ENCODE assay signal across 31 mouse cellular contexts in genomic region chr12:86455009-86455408, GRCm38 (mm10).
"Had no signal": no experiment of that assay in that cellular context is flagged by ENCODE, and none has a peak within 500 bp of the region (broad histone marks: within the 10 kb centered on the region; RNA-seq: fewer than 3 reads in every experiment).

No protein-coding gene starts in this region.

- H3K27ac ChIP-seq: limb, embryonic 10.5 days; limb, embryonic 12.5 days; limb, embryonic 13.5 days; limb, embryonic 15.5 days; liver, embryonic 12.5 days; liver, embryonic 13.5 days; liver, embryonic 14.5 days; liver, embryonic 15.5 days; lung, embryonic 15.5 days; macrophage; midbrain, embryonic 10.5 days; midbrain, embryonic 12.5 days; midbrain, embryonic 13.5 days; midbrain, embryonic 15.5 days had no signal

- ATAC-seq: liver, embryonic 12.5 days; liver, postnatal 0 days; lung, postnatal 0 days; midbrain, embryonic 13.5 days; midbrain, embryonic 15.5 days; midbrain, embryonic 16.5 days had no signal

- H3K36me3 ChIP-seq: limb, embryonic 10.5 days; limb, embryonic 12.5 days; limb, embryonic 13.5 days; limb, embryonic 15.5 days; liver, embryonic 12.5 days; liver, embryonic 13.5 days; liver, embryonic 15.5 days; lung, embryonic 15.5 days; midbrain, embryonic 10.5 days; midbrain, embryonic 12.5 days; midbrain, embryonic 13.5 days; midbrain, embryonic 15.5 days had no signal

- H3K4me2 ChIP-seq: limb, embryonic 12.5 days; limb, embryonic 13.5 days; limb, embryonic 15.5 days; liver, embryonic 11.5 days; liver, embryonic 12.5 days; liver, embryonic 13.5 days; liver, embryonic 15.5 days; lung, embryonic 14.5 days; lung, embryonic 15.5 days; midbrain, embryonic 11.5 days; midbrain, embryonic 12.5 days; midbrain, embryonic 13.5 days; midbrain, embryonic 15.5 days had no signal

- H3K27me3 ChIP-seq: limb, embryonic 12.5 days; limb, embryonic 13.5 days; limb, embryonic 15.5 days; liver, embryonic 12.5 days; liver, embryonic 13.5 days; liver, embryonic 15.5 days; lung, embryonic 15.5 days; midbrain, embryonic 12.5 days; midbrain, embryonic 13.5 days; midbrain, embryonic 15.5 days had no signal

- H3K9ac ChIP-seq: limb, embryonic 12.5 days; limb, embryonic 13.5 days; limb, embryonic 15.5 days; liver, embryonic 12.5 days; liver, embryonic 13.5 days; liver, embryonic 14.5 days; liver, embryonic 15.5 days; liver, postnatal 0 days; lung, embryonic 14.5 days; lung, embryonic 15.5 days; midbrain, embryonic 12.5 days; midbrain, embryonic 13.5 days; midbrain, embryonic 15.5 days had no signal

- H3K4me3 ChIP-seq: limb, embryonic 10.5 days; limb, embryonic 12.5 days; limb, embryonic 13.5 days; limb, embryonic 15.5 days; liver, embryonic 12.5 days; liver, embryonic 13.5 days; liver, embryonic 15.5 days; lung, embryonic 15.5 days; megakaryocyte, embryonic 14.5 days; midbrain, embryonic 10.5 days; midbrain, embryonic 12.5 days; midbrain, embryonic 13.5 days; midbrain, embryonic 15.5 days; myocyte had no signal

- H3K9me3 ChIP-seq: limb, embryonic 10.5 days; limb, embryonic 15.5 days; liver, embryonic 12.5 days; liver, embryonic 13.5 days; liver, embryonic 15.5 days; lung, embryonic 15.5 days; megakaryocyte, embryonic 14.5 days; midbrain, embryonic 12.5 days; midbrain, embryonic 13.5 days; midbrain, embryonic 15.5 days had no signal

- DNase-seq: left cerebral cortex, postnatal 4 days; liver; liver, embryonic 13.5 days; liver, postnatal 0 days; lung, adult 18-20 months; lung, adult 2 months; lung, embryonic 14.5 days; lung, postnatal 10 days; lung, postnatal 14 days; lung, postnatal 36 days; lung, postnatal 4 days; midbrain, embryonic 14.5 days had no signal

- H3K4me1 ChIP-seq: limb, embryonic 10.5 days; limb, embryonic 12.5 days; limb, embryonic 13.5 days; limb, embryonic 15.5 days; liver, embryonic 12.5 days; liver, embryonic 13.5 days; liver, embryonic 15.5 days; lung, embryonic 15.5 days; megakaryocyte, embryonic 14.5 days; midbrain, embryonic 10.5 days; midbrain, embryonic 12.5 days; midbrain, embryonic 13.5 days; midbrain, embryonic 15.5 days had no signal
